Mouse (Mus musculus) heart, adult 8-10 months (tissue): ENCODE results near the gene Rpl36a. TPM values are rescaled to one million over a fixed set of nuclear protein-coding genes. Genes with fewer than 3 reads are reported as not detected.
A peak's percentile ranks its signal among the peaks of the same experiment; 100 is the strongest.

Experiments used
- DNase-seq: peaks from one replicate; pipeline ENCODE4 v3.0.0; 2022; ENCODE audit warnings: low spot score
- total RNA-seq, 4 experiments: library from RNA; stranded (reverse); gene quantifications; 2 replicates each; pipeline ENCODE4 v1.2.4; 2022

The Rpl36a gene
- total RNA-seq, 4 experiments from 2014 or later, result 71.8 to 139 (median 101) TPM

GRCm38 (mm10) chrX:134599922-134600565, 14.6 kb downstream of the Rpl36a start:
- DNase-seq, result no peak

- peak; percentile 94 for DNase-seq
Observed at GRCm38 (mm10) chrX:134600659-134601379, 15.4 kb downstream of the Rpl36a start, which contains the start of the genes Gla and Hnrnph2. Gene Gla (minus strand): TSS chrX:134601125. Gene Hnrnph2 (plus strand): TSS chrX:134601179.

- no peak for DNase-seq
Observed at GRCm38 (mm10) chrX:134601380-134602120, 16.1 kb downstream of the Rpl36a start.

- DNase-seq, result peak; percentile 20
Observed at GRCm38 (mm10) chrX:134609472-134609871, 24.0 kb downstream of the Rpl36a start.

- no peak for DNase-seq
Observed at GRCm38 (mm10) chrX:134610984-134611383, 25.5 kb downstream of the Rpl36a start.

- peak; percentile 30 for DNase-seq
Observed at GRCm38 (mm10) chrX:134612285-134612959, 27.0 kb downstream of the Rpl36a start.

GRCm38 (mm10) chrX:134614306-134614705, 28.9 kb downstream of the Rpl36a start:
- no peak for DNase-seq

GRCm38 (mm10) chrX:134619695-134620094, 34.2 kb downstream of the Rpl36a start:
- DNase-seq, result no peak

GRCm38 (mm10) chrX:134620254-134620865, 34.9 kb downstream of the Rpl36a start:
- DNase-seq, result no peak

- DNase-seq, result no peak
Observed at GRCm38 (mm10) chrX:134621685-134622084, 36.2 kb downstream of the Rpl36a start.

- DNase-seq, result no peak
Observed at GRCm38 (mm10) chrX:134623350-134623749, 37.9 kb downstream of the Rpl36a start.

GRCm38 (mm10) chrX:134628200-134628599, 42.7 kb downstream of the Rpl36a start:
- DNase-seq, result no peak

GRCm38 (mm10) chrX:134632710-134633109, 47.3 kb downstream of the Rpl36a start:
- no peak for DNase-seq

- DNase-seq, result no peak
Observed at GRCm38 (mm10) chrX:134635111-134635510, 49.7 kb downstream of the Rpl36a start.

GRCm38 (mm10) chrX:134635860-134636259, 50.4 kb downstream of the Rpl36a start:
- DNase-seq, result peak; percentile 1

Other genes starting within 250 kb of the Rpl36a start
- under 1 TPM; 0.17 to 0.33 (median 0.25) TPM for gene Drp2, start 181.1 kb upstream of the Rpl36a start, total RNA-seq
- gene Taf7l, start 109.2 kb upstream of the Rpl36a start, total RNA-seq, result not detected
- gene Timm8a1, start 43.8 kb upstream of the Rpl36a start, total RNA-seq, result 10 to 100 TPM; 17.8 to 27.5 (median 22.6) TPM
- 1 to 10 TPM in 1 of 4 experiments, under 1 TPM in 3; 0.44 to 1.3 (median 0.75) TPM for gene Btk, start 2.1 kb upstream of the Rpl36a start, total RNA-seq
- gene Gla, start 15.5 kb downstream of the Rpl36a start, total RNA-seq, result 1 to 10 TPM; 1.7 to 2.7 (median 1.7) TPM
- gene Hnrnph2, start 15.5 kb downstream of the Rpl36a start, total RNA-seq, result 10 to 100 TPM; 59.2 to 80.7 (median 62.8) TPM
- gene Armcx4, start 100.9 kb downstream of the Rpl36a start, total RNA-seq, result 1 to 10 TPM; 2.1 to 7.4 (median 5.0) TPM
- gene Armcx1, start 132.3 kb downstream of the Rpl36a start, total RNA-seq, result 1 to 10 TPM; 2.5 to 4.3 (median 3.4) TPM
- gene Armcx6, start 165.8 kb downstream of the Rpl36a start, total RNA-seq, result 1 to 10 TPM in 1 of 4 experiments, under 1 TPM in 3; 0.50 to 1.1 (median 0.56) TPM
- gene Armcx3, start 170.9 kb downstream of the Rpl36a start, total RNA-seq, result 10 to 100 TPM; 11.3 to 14.2 (median 12.5) TPM
- 1 to 10 TPM; 3.4 to 5.6 (median 5.1) TPM for gene Armcx2, start 223.6 kb downstream of the Rpl36a start, total RNA-seq